Mouse (Mus musculus): ENCODE results near the gene Rora. TPM values are rescaled to one million over a fixed set of nuclear protein-coding genes. Genes with fewer than 3 reads are reported as not detected.
A peak's percentile ranks its signal among the peaks of the same experiment; 100 is the strongest.

Rora gene
- total and polyA plus RNA-seq, 2 experiments = 11.3 to 30.8 TPM

GRCm38 (mm10) chr9:68966540-68966939, 313.0 kb downstream of the Rora start:
- TF ChIP-seq CTCF (IDR thresholded peaks at IDR 0.05; ENCODE audit: low read depth, low read length) = peak; percentile 41
- no peak for TF ChIP-seq POLR2A (IDR thresholded peaks at IDR 0.05; ENCODE audit: extremely low read depth, insufficient read depth, low read length)
- Histone ChIP-seq H3K9ac (ENCODE audit: low read depth, low read length) (no peak overlapping the region), H3K36me3 (ENCODE audit: control insufficient read depth, insufficient read depth, low read length) (no peaks in the 10 kb centered on the region), H3K4me1 (ENCODE audit: control insufficient read depth, insufficient read depth, low read length) (no peaks in the 10 kb centered on the region), H3K79me2 (ENCODE audit: control insufficient read depth, insufficient read depth, low read length) (no peaks in the 10 kb centered on the region), H3K27ac (replicated peaks; ENCODE audit: insufficient read depth, low read depth, low read length) (no peak overlapping the region), H3K4me3 (ENCODE audit: insufficient read depth, low read depth, low read length) (no peak overlapping the region), H3K27me3 (ENCODE audit: control insufficient read depth, insufficient read depth, low read length) (no peaks in the 10 kb centered on the region)
- DNase-seq (ENCODE audit: extremely low read depth, low read depth, low spot score) = no peak
- WGBS = 81% methylated on average over 13 of the region's 13 CpGs

- peaks cover 7% of the 10 kb centered on the region for H3K4me1 ChIP-seq (ENCODE audit: control insufficient read depth, insufficient read depth, low read length)
- no peak overlapping the region for H3K27ac ChIP-seq (replicated peaks; ENCODE audit: insufficient read depth, low read depth, low read length)
- DNase-seq (ENCODE audit: extremely low read depth, low read depth, low spot score) = no peak
- no peaks in the 10 kb centered on the region for H3K36me3 ChIP-seq (ENCODE audit: control insufficient read depth, insufficient read depth, low read length)
- H3K9ac ChIP-seq (ENCODE audit: low read depth, low read length) = no peak overlapping the region
- H3K4me3 ChIP-seq (ENCODE audit: insufficient read depth, low read depth, low read length) = no peak overlapping the region
- H3K79me2 ChIP-seq (ENCODE audit: control insufficient read depth, insufficient read depth, low read length) = no peaks in the 10 kb centered on the region
- TF ChIP-seq CTCF (IDR thresholded peaks at IDR 0.05; ENCODE audit: low read depth, low read length) = no peak
- TF ChIP-seq POLR2A (IDR thresholded peaks at IDR 0.05; ENCODE audit: extremely low read depth, insufficient read depth, low read length) = no peak
- 94% methylated on average over 6 of the region's 6 CpGs for WGBS
- no peaks in the 10 kb centered on the region for H3K27me3 ChIP-seq (ENCODE audit: control insufficient read depth, insufficient read depth, low read length)
Observed at GRCm38 (mm10) chr9:68970074-68970473, 316.5 kb downstream of the Rora start.

GRCm38 (mm10) chr9:68972277-68972676, 318.7 kb downstream of the Rora start:
- no peaks in the 10 kb centered on the region for H3K36me3 ChIP-seq (ENCODE audit: control insufficient read depth, insufficient read depth, low read length)
- no peak overlapping the region for H3K4me3 ChIP-seq (ENCODE audit: insufficient read depth, low read depth, low read length)
- TF ChIP-seq CTCF (IDR thresholded peaks at IDR 0.05; ENCODE audit: low read depth, low read length) (no peak), POLR2A (IDR thresholded peaks at IDR 0.05; ENCODE audit: extremely low read depth, insufficient read depth, low read length) (no peak)
- H3K27me3 ChIP-seq (ENCODE audit: control insufficient read depth, insufficient read depth, low read length) = no peaks in the 10 kb centered on the region
- H3K9ac ChIP-seq (ENCODE audit: low read depth, low read length) = no peak overlapping the region
- 60% methylated on average over 7 of the region's 7 CpGs for WGBS
- H3K79me2 ChIP-seq (ENCODE audit: control insufficient read depth, insufficient read depth, low read length) = no peaks in the 10 kb centered on the region
- DNase-seq (ENCODE audit: extremely low read depth, low read depth, low spot score) = no peak
- H3K27ac ChIP-seq (replicated peaks; ENCODE audit: insufficient read depth, low read depth, low read length) = no peak overlapping the region
- H3K4me1 ChIP-seq (ENCODE audit: control insufficient read depth, insufficient read depth, low read length) = peaks cover 7% of the 10 kb centered on the region

- Histone ChIP-seq H3K27ac (replicated peaks; ENCODE audit: insufficient read depth, low read depth, low read length) (no peak overlapping the region), H3K79me2 (ENCODE audit: control insufficient read depth, insufficient read depth, low read length) (no peaks in the 10 kb centered on the region), H3K27me3 (ENCODE audit: control insufficient read depth, insufficient read depth, low read length) (no peaks in the 10 kb centered on the region), H3K4me1 (ENCODE audit: control insufficient read depth, insufficient read depth, low read length) (peaks cover 7% of the 10 kb centered on the region), H3K9ac (ENCODE audit: low read depth, low read length) (no peak overlapping the region), H3K36me3 (ENCODE audit: control insufficient read depth, insufficient read depth, low read length) (no peaks in the 10 kb centered on the region), H3K4me3 (ENCODE audit: insufficient read depth, low read depth, low read length) (no peak overlapping the region)
- TF ChIP-seq POLR2A (IDR thresholded peaks at IDR 0.05; ENCODE audit: extremely low read depth, insufficient read depth, low read length) = no peak
- no peak for TF ChIP-seq CTCF (IDR thresholded peaks at IDR 0.05; ENCODE audit: low read depth, low read length)
- WGBS = 51% methylated on average over 2 of the region's 2 CpGs
- DNase-seq (ENCODE audit: extremely low read depth, low read depth, low spot score) = peak; percentile 36
Observed at GRCm38 (mm10) chr9:68974517-68974916, 320.9 kb downstream of the Rora start.

- no peak for TF ChIP-seq CTCF (IDR thresholded peaks at IDR 0.05; ENCODE audit: low read depth, low read length)
- TF ChIP-seq POLR2A (IDR thresholded peaks at IDR 0.05; ENCODE audit: extremely low read depth, insufficient read depth, low read length) = no peak
- no peaks in the 10 kb centered on the region for H3K27me3 ChIP-seq (ENCODE audit: control insufficient read depth, insufficient read depth, low read length)
- no peak overlapping the region for H3K27ac ChIP-seq (replicated peaks; ENCODE audit: insufficient read depth, low read depth, low read length)
- H3K36me3 ChIP-seq (ENCODE audit: control insufficient read depth, insufficient read depth, low read length) = no peaks in the 10 kb centered on the region
- DNase-seq (ENCODE audit: extremely low read depth, low read depth, low spot score) = no peak
- H3K4me1 ChIP-seq (ENCODE audit: control insufficient read depth, insufficient read depth, low read length) = peaks cover 7% of the 10 kb centered on the region
- 93% methylated on average over 5 of the region's 5 CpGs for WGBS
- no peaks in the 10 kb centered on the region for H3K79me2 ChIP-seq (ENCODE audit: control insufficient read depth, insufficient read depth, low read length)
- H3K9ac ChIP-seq (ENCODE audit: low read depth, low read length) = no peak overlapping the region
- H3K4me3 ChIP-seq (ENCODE audit: insufficient read depth, low read depth, low read length) = no peak overlapping the region
Observed at GRCm38 (mm10) chr9:68976136-68976535, 322.6 kb downstream of the Rora start.

GRCm38 (mm10) chr9:68976851-68977250, 323.3 kb downstream of the Rora start:
- H3K36me3 ChIP-seq (ENCODE audit: control insufficient read depth, insufficient read depth, low read length) = no peaks in the 10 kb centered on the region
- H3K4me3 ChIP-seq (ENCODE audit: insufficient read depth, low read depth, low read length) = no peak overlapping the region
- DNase-seq (ENCODE audit: extremely low read depth, low read depth, low spot score) = no peak
- H3K27ac ChIP-seq (replicated peaks; ENCODE audit: insufficient read depth, low read depth, low read length) = no peak overlapping the region
- TF ChIP-seq POLR2A (IDR thresholded peaks at IDR 0.05; ENCODE audit: extremely low read depth, insufficient read depth, low read length) (no peak), CTCF (IDR thresholded peaks at IDR 0.05; ENCODE audit: low read depth, low read length) (no peak)
- H3K9ac ChIP-seq (ENCODE audit: low read depth, low read length) = no peak overlapping the region
- H3K4me1 ChIP-seq (ENCODE audit: control insufficient read depth, insufficient read depth, low read length) = peaks cover 7% of the 10 kb centered on the region
- 94% methylated on average over 4 of the region's 4 CpGs for WGBS
- no peaks in the 10 kb centered on the region for H3K79me2 ChIP-seq (ENCODE audit: control insufficient read depth, insufficient read depth, low read length)
- no peaks in the 10 kb centered on the region for H3K27me3 ChIP-seq (ENCODE audit: control insufficient read depth, insufficient read depth, low read length)
